Mouse (Mus musculus): ENCODE results near the gene Coil. TPM values are rescaled to one million over a fixed set of nuclear protein-coding genes. Genes with fewer than 3 reads are reported as not detected.
"Not testable (repeated sequence)": the region's sequence is repeated elsewhere in the genome, so short reads cannot be mapped to it uniquely, and the experiment has no call there.

Coil gene
- polyA plus RNA-seq, 1 experiment from 2014 or later = 30.5 TPM

GRCm38 (mm10) chr11:88977188-88977587, 7.1 kb downstream of the Coil start:
- H3K9me3 ChIP-seq = no peaks in the 10 kb centered on the region
- no peak overlapping the region for H3K4me3 ChIP-seq
- H3K4me1 ChIP-seq = peaks cover 16% of the 10 kb centered on the region
- H3K4me2 ChIP-seq (replicated peaks) = no peak overlapping the region
- no peak for ATAC-seq (replicated peaks)
- H3K36me3 ChIP-seq = peaks cover 14% of the 10 kb centered on the region
- H3K9ac ChIP-seq (replicated peaks) = no peak overlapping the region
- no peak overlapping the region for H3K27ac ChIP-seq (replicated peaks)
- H3K27me3 ChIP-seq = no peaks in the 10 kb centered on the region
- WGBS = 90% methylated on average over 5 of the region's 5 CpGs

GRCm38 (mm10) chr11:88981337-88981736, 11.3 kb downstream of the Coil start:
- no peaks in the 10 kb centered on the region for H3K27me3 ChIP-seq
- ATAC-seq (replicated peaks) = no peak
- peaks cover 44% of the 10 kb centered on the region for H3K36me3 ChIP-seq
- H3K27ac ChIP-seq (replicated peaks) = no peak overlapping the region
- no peaks in the 10 kb centered on the region for H3K4me1 ChIP-seq
- 89% methylated on average over 8 of the region's 8 CpGs for WGBS
- no peak overlapping the region for H3K4me2 ChIP-seq (replicated peaks)
- no peak overlapping the region for H3K4me3 ChIP-seq
- H3K9me3 ChIP-seq = no peaks in the 10 kb centered on the region
- H3K9ac ChIP-seq (replicated peaks) = no peak overlapping the region

GRCm38 (mm10) chr11:88986616-88987015, 16.6 kb downstream of the Coil start:
- Histone ChIP-seq H3K9ac (replicated peaks) (no peak overlapping the region), H3K27me3 (no peaks in the 10 kb centered on the region), H3K9me3 (no peaks in the 10 kb centered on the region), H3K4me3 (no peak overlapping the region), H3K4me2 (replicated peaks) (no peak overlapping the region), H3K4me1 (no peaks in the 10 kb centered on the region), H3K36me3 (peaks cover 57% of the 10 kb centered on the region), H3K27ac (replicated peaks) (no peak overlapping the region)
- no peak for ATAC-seq (replicated peaks)
- 85% methylated on average over 10 of the region's 10 CpGs for WGBS

GRCm38 (mm10) chr11:88988956-88989355, 18.9 kb downstream of the Coil start:
- no peak overlapping the region for H3K27ac ChIP-seq (replicated peaks)
- H3K4me1 ChIP-seq = no peaks in the 10 kb centered on the region
- no peak overlapping the region for H3K4me3 ChIP-seq
- peaks cover 37% of the 10 kb centered on the region for H3K36me3 ChIP-seq
- no peaks in the 10 kb centered on the region for H3K27me3 ChIP-seq
- no peak overlapping the region for H3K9ac ChIP-seq (replicated peaks)
- WGBS = 78% methylated on average over 5 of the region's 5 CpGs
- ATAC-seq (replicated peaks) = no peak
- H3K4me2 ChIP-seq (replicated peaks) = no peak overlapping the region
- H3K9me3 ChIP-seq = no peaks in the 10 kb centered on the region

GRCm38 (mm10) chr11:88989530-88989929, 19.5 kb downstream of the Coil start:
- H3K27ac ChIP-seq (replicated peaks) = no peak overlapping the region
- no peak for ATAC-seq (replicated peaks)
- 79% methylated on average over 5 of the region's 5 CpGs for WGBS

GRCm38 (mm10) chr11:88993186-88993585, 23.1 kb downstream of the Coil start:
- peaks cover 9% of the 10 kb centered on the region for H3K36me3 ChIP-seq
- ATAC-seq (replicated peaks) = no peak
- no peaks in the 10 kb centered on the region for H3K4me1 ChIP-seq
- H3K4me3 ChIP-seq = no peak overlapping the region
- H3K9me3 ChIP-seq = no peaks in the 10 kb centered on the region
- H3K4me2 ChIP-seq (replicated peaks) = no peak overlapping the region
- WGBS = 54% methylated on average over 7 of the region's 7 CpGs
- H3K27me3 ChIP-seq = no peaks in the 10 kb centered on the region
- H3K27ac ChIP-seq (replicated peaks) = no peak overlapping the region
- no peak overlapping the region for H3K9ac ChIP-seq (replicated peaks)

More at GRCm38 (mm10) chr11:88989530-88989929, 19.5 kb downstream of the Coil start:
- H3K27me3 ChIP-seq = no peaks in the 10 kb centered on the region
- no peaks in the 10 kb centered on the region for H3K4me1 ChIP-seq
- H3K4me3 ChIP-seq = no peak overlapping the region
- no peaks in the 10 kb centered on the region for H3K9me3 ChIP-seq
- H3K4me2 ChIP-seq (replicated peaks) = no peak overlapping the region
- H3K36me3 ChIP-seq = peaks cover 34% of the 10 kb centered on the region
- no peak overlapping the region for H3K9ac ChIP-seq (replicated peaks)

- Histone ChIP-seq H3K4me1 (no peaks in the 10 kb centered on the region), H3K4me2 (replicated peaks) (no peak overlapping the region), H3K4me3 (no peak overlapping the region), H3K9me3 (no peaks in the 10 kb centered on the region), H3K27ac (replicated peaks) (no peak overlapping the region), H3K27me3 (no peaks in the 10 kb centered on the region), H3K36me3 (peaks cover 9% of the 10 kb centered on the region), H3K9ac (replicated peaks) (no peak overlapping the region)
- no peak for ATAC-seq (replicated peaks)
- WGBS = 20% methylated on average over 5 of the region's 5 CpGs
Observed at GRCm38 (mm10) chr11:88993625-88994024, 23.6 kb downstream of the Coil start.

GRCm38 (mm10) chr11:88994492-88994891, 24.4 kb downstream of the Coil start:
- peaks cover 6% of the 10 kb centered on the region; the same call in 1 of the 2 replicates for H3K4me1 ChIP-seq
- WGBS = 90% methylated on average over 7 of the region's 7 CpGs
- no peaks in the 10 kb centered on the region for H3K9me3 ChIP-seq
- ATAC-seq (replicated peaks) = no peak
- no peak overlapping the region for H3K4me3 ChIP-seq
- no peak overlapping the region for H3K4me2 ChIP-seq (replicated peaks)
- no peak overlapping the region for H3K9ac ChIP-seq (replicated peaks)
- H3K27ac ChIP-seq (replicated peaks) = no peak overlapping the region
- peaks cover 8% of the 10 kb centered on the region for H3K27me3 ChIP-seq
- H3K36me3 ChIP-seq = peaks cover 9% of the 10 kb centered on the region

GRCm38 (mm10) chr11:88995616-88996015, 25.6 kb downstream of the Coil start:
- ATAC-seq (replicated peaks) = no peak
- peaks cover 7% of the 10 kb centered on the region for H3K36me3 ChIP-seq
- WGBS = 97% methylated on average over 2 of the region's 2 CpGs
- no peak overlapping the region for H3K9ac ChIP-seq (replicated peaks)
- H3K4me2 ChIP-seq (replicated peaks) = no peak overlapping the region
- H3K27ac ChIP-seq (replicated peaks) = no peak overlapping the region
- peaks cover 8% of the 10 kb centered on the region; the same call in 1 of the 2 replicates for H3K4me1 ChIP-seq
- peaks cover 18% of the 10 kb centered on the region for H3K27me3 ChIP-seq
- H3K9me3 ChIP-seq = no peaks in the 10 kb centered on the region
- no peak overlapping the region for H3K4me3 ChIP-seq

GRCm38 (mm10) chr11:88996427-88996826, 26.4 kb downstream of the Coil start:
- Histone ChIP-seq H3K4me1 (peaks cover 8% of the 10 kb centered on the region; the same call in 1 of the 2 replicates), H3K4me2 (replicated peaks) (no peak overlapping the region), H3K9ac (replicated peaks) (no peak overlapping the region), H3K4me3 (no peak overlapping the region), H3K36me3 (no peaks in the 10 kb centered on the region), H3K9me3 (no peaks in the 10 kb centered on the region), H3K27me3 (peaks cover 18% of the 10 kb centered on the region), H3K27ac (replicated peaks) (no peak overlapping the region)
- ATAC-seq (replicated peaks) = no peak
- WGBS = 73% methylated on average over 7 of the region's 7 CpGs

- H3K4me3 ChIP-seq; H3K9ac ChIP-seq (replicated peaks); ATAC-seq (replicated peaks); H3K4me1 ChIP-seq; H3K9me3 ChIP-seq; H3K36me3 ChIP-seq; H3K4me2 ChIP-seq (replicated peaks); H3K27ac ChIP-seq (replicated peaks): not testable (repeated sequence)
- WGBS = 87% methylated on average over 5 of the region's 5 CpGs
- peaks cover 18% of the 10 kb centered on the region for H3K27me3 ChIP-seq
Observed at GRCm38 (mm10) chr11:88997343-88997742, 27.3 kb downstream of the Coil start.

- WGBS = 10% methylated on average over 3 of the region's 3 CpGs
- H3K9me3 ChIP-seq = no peaks in the 10 kb centered on the region
- no peak overlapping the region for H3K9ac ChIP-seq (replicated peaks)
- H3K27me3 ChIP-seq = peaks cover 18% of the 10 kb centered on the region
- no peak overlapping the region for H3K4me3 ChIP-seq
- peaks cover 8% of the 10 kb centered on the region; the same call in 1 of the 2 replicates for H3K4me1 ChIP-seq
- no peak for ATAC-seq (replicated peaks)
- no peaks in the 10 kb centered on the region for H3K36me3 ChIP-seq
- no peak overlapping the region for H3K27ac ChIP-seq (replicated peaks)
- no peak overlapping the region for H3K4me2 ChIP-seq (replicated peaks)
Observed at GRCm38 (mm10) chr11:88998406-88998805, 28.4 kb downstream of the Coil start.

GRCm38 (mm10) chr11:88998974-88999722, 29.1 kb downstream of the Coil start, which contains the start of gene Trim25:
Gene Trim25 (plus strand): TSS chr11:88999376.
- Histone ChIP-seq H3K9ac (replicated peaks) (peak within 1 kb of the TSS; percentile 26), H3K27me3 (peaks cover 18% of the 10 kb centered on the region), H3K4me2 (replicated peaks) (peak within 1 kb of the TSS; percentile 50), H3K9me3 (no peaks in the 10 kb centered on the region), H3K27ac (replicated peaks) (no peak within 1 kb of the TSS), H3K36me3 (no peaks in the 10 kb centered on the region), H3K4me1 (peaks cover 8% of the 10 kb centered on the region; the same call in 1 of the 2 replicates), H3K4me3 (peak within 1 kb of the TSS; percentile 41)
- peak; percentile 69 for ATAC-seq (replicated peaks)
- 2% methylated on average over 48 of the region's 48 CpGs for WGBS

Data from forebrain, embryonic 15.5 days (tissue).